Mouse (Mus musculus): ENCODE results near the gene Exoc4. TPM values are rescaled to one million over a fixed set of nuclear protein-coding genes. Genes with fewer than 3 reads are reported as not detected.

The Exoc4 gene
- total and polyA plus RNA-seq, 2 experiments = 3.7 to 28.0 TPM

- no peak for TF ChIP-seq CTCF (IDR thresholded peaks at IDR 0.05; ENCODE audit: low read depth, low read length)
- TF ChIP-seq POLR2A (IDR thresholded peaks at IDR 0.05; ENCODE audit: extremely low read depth, insufficient read depth, low read length) = no peak
- Histone ChIP-seq H3K79me2 (ENCODE audit: control insufficient read depth, insufficient read depth, low read length) (peaks cover 10% of the 10 kb centered on the region; the same call in 1 of the 2 replicates), H3K4me1 (ENCODE audit: control insufficient read depth, insufficient read depth, low read length) (no peaks in the 10 kb centered on the region), H3K9ac (ENCODE audit: low read depth, low read length) (no peak overlapping the region), H3K36me3 (ENCODE audit: control insufficient read depth, insufficient read depth, low read length) (peaks cover 3% of the 10 kb centered on the region; the same call in 1 of the 2 replicates), H3K27me3 (ENCODE audit: control insufficient read depth, insufficient read depth, low read length) (no peaks in the 10 kb centered on the region), H3K27ac (replicated peaks; ENCODE audit: insufficient read depth, low read depth, low read length) (no peak overlapping the region), H3K4me3 (ENCODE audit: insufficient read depth, low read depth, low read length) (no peak overlapping the region)
- no peak for DNase-seq (ENCODE audit: extremely low read depth, low read depth, low spot score)
- 97% methylated on average over 3 of the region's 3 CpGs for WGBS
These were observed 12.7 kb downstream of the Exoc4 start for GRCm38 (mm10) chr6:33261606-33262005.

GRCm38 (mm10) chr6:33263950-33264349 is 15.1 kb downstream of the Exoc4 start:
- no peak for DNase-seq (ENCODE audit: extremely low read depth, low read depth, low spot score)
- Histone ChIP-seq H3K27ac (replicated peaks; ENCODE audit: insufficient read depth, low read depth, low read length) (no peak overlapping the region), H3K36me3 (ENCODE audit: control insufficient read depth, insufficient read depth, low read length) (peaks cover 10% of the 10 kb centered on the region; the same call in 1 of the 2 replicates), H3K4me1 (ENCODE audit: control insufficient read depth, insufficient read depth, low read length) (no peaks in the 10 kb centered on the region), H3K79me2 (ENCODE audit: control insufficient read depth, insufficient read depth, low read length) (no peaks in the 10 kb centered on the region; the same call in 1 of the 2 replicates), H3K27me3 (ENCODE audit: control insufficient read depth, insufficient read depth, low read length) (no peaks in the 10 kb centered on the region), H3K9ac (ENCODE audit: low read depth, low read length) (no peak overlapping the region), H3K4me3 (ENCODE audit: insufficient read depth, low read depth, low read length) (no peak overlapping the region)
- TF ChIP-seq CTCF (IDR thresholded peaks at IDR 0.05; ENCODE audit: low read depth, low read length) (no peak), POLR2A (IDR thresholded peaks at IDR 0.05; ENCODE audit: extremely low read depth, insufficient read depth, low read length) (no peak)
- 84% methylated on average over 5 of the region's 5 CpGs for WGBS

- WGBS = 98% methylated on average over 2 of the region's 2 CpGs
- TF ChIP-seq CTCF (IDR thresholded peaks at IDR 0.05; ENCODE audit: low read depth, low read length) (no peak), POLR2A (IDR thresholded peaks at IDR 0.05; ENCODE audit: extremely low read depth, insufficient read depth, low read length) (no peak)
- no peaks in the 10 kb centered on the region; the same call in 1 of the 2 replicates for H3K79me2 ChIP-seq (ENCODE audit: control insufficient read depth, insufficient read depth, low read length)
These were observed 15.5 kb downstream of the Exoc4 start for GRCm38 (mm10) chr6:33264388-33264787.

GRCm38 (mm10) chr6:33267571-33267970 is 18.7 kb downstream of the Exoc4 start:
- H3K79me2 ChIP-seq (ENCODE audit: control insufficient read depth, insufficient read depth, low read length) = peaks cover 2% of the 10 kb centered on the region; the same call in 1 of the 2 replicates
- H3K4me3 ChIP-seq (ENCODE audit: insufficient read depth, low read depth, low read length) = no peak overlapping the region
- H3K4me1 ChIP-seq (ENCODE audit: control insufficient read depth, insufficient read depth, low read length) = no peaks in the 10 kb centered on the region
- no peak for DNase-seq (ENCODE audit: extremely low read depth, low read depth, low spot score)
- 75% methylated on average over 6 of the region's 6 CpGs for WGBS
- no peak overlapping the region for H3K9ac ChIP-seq (ENCODE audit: low read depth, low read length)
- H3K27ac ChIP-seq (replicated peaks; ENCODE audit: insufficient read depth, low read depth, low read length) = no peak overlapping the region
- no peak for TF ChIP-seq POLR2A (IDR thresholded peaks at IDR 0.05; ENCODE audit: extremely low read depth, insufficient read depth, low read length)
- TF ChIP-seq CTCF (IDR thresholded peaks at IDR 0.05; ENCODE audit: low read depth, low read length) = no peak
- peaks cover 10% of the 10 kb centered on the region; the same call in 1 of the 2 replicates for H3K36me3 ChIP-seq (ENCODE audit: control insufficient read depth, insufficient read depth, low read length)
- H3K27me3 ChIP-seq (ENCODE audit: control insufficient read depth, insufficient read depth, low read length) = no peaks in the 10 kb centered on the region

More at GRCm38 (mm10) chr6:33264388-33264787, 15.5 kb downstream of the Exoc4 start:
- H3K9ac ChIP-seq (ENCODE audit: low read depth, low read length) = no peak overlapping the region
- no peak for DNase-seq (ENCODE audit: extremely low read depth, low read depth, low spot score)
- no peak overlapping the region for H3K27ac ChIP-seq (replicated peaks; ENCODE audit: insufficient read depth, low read depth, low read length)
- H3K4me1 ChIP-seq (ENCODE audit: control insufficient read depth, insufficient read depth, low read length) = no peaks in the 10 kb centered on the region
- no peaks in the 10 kb centered on the region for H3K27me3 ChIP-seq (ENCODE audit: control insufficient read depth, insufficient read depth, low read length)
- H3K36me3 ChIP-seq (ENCODE audit: control insufficient read depth, insufficient read depth, low read length) = peaks cover 10% of the 10 kb centered on the region; the same call in 1 of the 2 replicates
- no peak overlapping the region for H3K4me3 ChIP-seq (ENCODE audit: insufficient read depth, low read depth, low read length)

DNA sequence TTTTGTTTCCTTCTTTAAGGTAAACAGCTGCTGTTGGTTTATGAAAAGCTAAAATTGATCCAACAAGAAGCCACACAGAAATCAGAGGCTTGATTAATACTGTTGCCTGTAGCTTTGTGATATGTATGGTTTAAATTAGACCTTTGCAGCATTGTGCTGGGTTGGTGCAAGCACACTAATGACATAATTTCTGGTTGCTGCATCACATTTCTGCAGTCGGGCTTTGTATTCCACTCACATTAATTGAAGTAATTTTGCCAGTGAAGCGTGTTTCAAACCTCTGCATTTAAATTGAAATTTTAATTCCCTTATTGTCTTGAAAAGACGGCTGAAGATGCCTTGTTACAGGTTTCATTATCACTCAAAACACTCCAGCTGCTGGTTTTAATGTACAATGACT is 34.6 kb downstream of the Exoc4 start:
- H3K4me3 ChIP-seq (ENCODE audit: insufficient read depth, low read depth, low read length) = no peak overlapping the region
- H3K4me1 ChIP-seq (ENCODE audit: control insufficient read depth, insufficient read depth, low read length) = peaks cover 2% of the 10 kb centered on the region
- TF ChIP-seq POLR2A (IDR thresholded peaks at IDR 0.05; ENCODE audit: extremely low read depth, insufficient read depth, low read length) (no peak), CTCF (IDR thresholded peaks at IDR 0.05; ENCODE audit: low read depth, low read length) (no peak)
- H3K36me3 ChIP-seq (ENCODE audit: control insufficient read depth, insufficient read depth, low read length) = no peaks in the 10 kb centered on the region
- H3K27ac ChIP-seq (replicated peaks; ENCODE audit: insufficient read depth, low read depth, low read length) = no peak overlapping the region
- DNase-seq (ENCODE audit: extremely low read depth, low read depth, low spot score) = no peak
- H3K27me3 ChIP-seq (ENCODE audit: control insufficient read depth, insufficient read depth, low read length) = no peaks in the 10 kb centered on the region
- peaks cover 4% of the 10 kb centered on the region; the same call in 1 of the 2 replicates for H3K79me2 ChIP-seq (ENCODE audit: control insufficient read depth, insufficient read depth, low read length)
- 95% methylated on average over 3 of the region's 3 CpGs for WGBS
- H3K9ac ChIP-seq (ENCODE audit: low read depth, low read length) = no peak overlapping the region

DNA sequence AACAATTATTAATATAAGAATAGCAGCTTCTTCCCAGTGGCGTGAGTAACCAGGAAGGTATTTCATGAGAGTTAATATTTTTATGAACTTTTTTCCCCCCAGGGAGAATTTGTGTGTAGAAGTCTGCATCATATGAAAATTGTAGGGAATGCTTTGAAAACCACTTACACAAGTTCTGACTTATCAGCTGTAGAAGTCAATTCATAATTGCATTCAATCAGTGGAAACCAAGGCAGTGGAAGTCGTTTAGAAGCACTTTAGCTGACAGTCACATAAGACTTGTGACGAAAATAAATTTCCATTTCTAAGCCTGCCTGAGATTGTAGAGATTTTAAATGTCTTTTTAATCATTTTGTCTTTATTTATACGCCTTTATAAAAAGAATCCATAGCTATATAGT is 35.1 kb downstream of the Exoc4 start:
- H3K27ac ChIP-seq (replicated peaks; ENCODE audit: insufficient read depth, low read depth, low read length) = no peak overlapping the region
- 92% methylated on average over 4 of the region's 4 CpGs for WGBS
- TF ChIP-seq POLR2A (IDR thresholded peaks at IDR 0.05; ENCODE audit: extremely low read depth, insufficient read depth, low read length) (no peak), CTCF (IDR thresholded peaks at IDR 0.05; ENCODE audit: low read depth, low read length) (no peak)
- no peak overlapping the region for H3K4me3 ChIP-seq (ENCODE audit: insufficient read depth, low read depth, low read length)
- peaks cover 4% of the 10 kb centered on the region; the same call in 1 of the 2 replicates for H3K79me2 ChIP-seq (ENCODE audit: control insufficient read depth, insufficient read depth, low read length)
- no peaks in the 10 kb centered on the region for H3K27me3 ChIP-seq (ENCODE audit: control insufficient read depth, insufficient read depth, low read length)
- DNase-seq (ENCODE audit: extremely low read depth, low read depth, low spot score) = no peak
- H3K4me1 ChIP-seq (ENCODE audit: control insufficient read depth, insufficient read depth, low read length) = peaks cover 2% of the 10 kb centered on the region
- H3K9ac ChIP-seq (ENCODE audit: low read depth, low read length) = no peak overlapping the region
- H3K36me3 ChIP-seq (ENCODE audit: control insufficient read depth, insufficient read depth, low read length) = no peaks in the 10 kb centered on the region

All from liver, adult 2 months (tissue).